Mouse (Mus musculus): ENCODE data around the gene Cntn3. TPM values are rescaled to one million over a fixed set of nuclear protein-coding genes. Genes with fewer than 3 reads are reported as not detected.
A peak's percentile ranks its signal among the peaks of the same experiment; 100 is the strongest.

Gene Cntn3
- polyA plus RNA-seq, 1 experiment from 2014 or later = 4.6 TPM

GRCm38 (mm10) chr6:102564011-102564731, 8.7 kb downstream of the Cntn3 start:
- under 1% methylated on average over 53 of the region's 63 CpGs for WGBS
- H3K36me3 ChIP-seq (ENCODE audit: control insufficient read depth, insufficient read depth, low read length) = no peaks in the 10 kb centered on the region
- H3K9me3 ChIP-seq (ENCODE audit: control insufficient read depth, low read depth, low read length) = no peaks in the 10 kb centered on the region
- 0 out of 2 replicates have a peak, but pooled peaks cover 3% of the 10 kb centered on the region for H3K4me1 ChIP-seq (ENCODE audit: control insufficient read depth, insufficient read depth, low read length)
- H3K4me3 ChIP-seq (ENCODE audit: low read depth, low read length) = peak overlapping the region; percentile 51
- no peak overlapping the region for H3K27ac ChIP-seq (ENCODE audit: low read length)
- H3K9ac ChIP-seq (replicated peaks; ENCODE audit: low read depth, low read length) = peak overlapping the region; percentile 40
- H3K27me3 ChIP-seq (ENCODE audit: control insufficient read depth, insufficient read depth, low read length) = no peaks in the 10 kb centered on the region
- peak; percentile 99 for ATAC-seq (ENCODE audit: insufficient number of reproducible peaks, insufficient read depth, low FRiP score, low read depth)
- H3K4me2 ChIP-seq (replicated peaks; ENCODE audit: low read depth, low read length) = peak overlapping the region; percentile 76

GRCm38 (mm10) chr6:102563431-102563830, 9.5 kb downstream of the Cntn3 start:
- Histone ChIP-seq H3K4me1 (ENCODE audit: control insufficient read depth, insufficient read depth, low read length) (0 out of 2 replicates have a peak, but pooled peaks cover 3% of the 10 kb centered on the region), H3K36me3 (ENCODE audit: control insufficient read depth, insufficient read depth, low read length) (no peaks in the 10 kb centered on the region), H3K9ac (replicated peaks; ENCODE audit: low read depth, low read length) (peak overlapping the region; percentile 40; the same call in 1 of the 2 replicates), H3K4me2 (replicated peaks; ENCODE audit: low read depth, low read length) (peak overlapping the region; percentile 76), H3K27me3 (ENCODE audit: control insufficient read depth, insufficient read depth, low read length) (no peaks in the 10 kb centered on the region), H3K9me3 (ENCODE audit: control insufficient read depth, low read depth, low read length) (no peaks in the 10 kb centered on the region), H3K4me3 (ENCODE audit: low read depth, low read length) (peak overlapping the region; percentile 51), H3K27ac (ENCODE audit: low read length) (no peak overlapping the region)
- WGBS = 3% methylated on average over 7 of the region's 7 CpGs
- no peak for ATAC-seq (ENCODE audit: insufficient number of reproducible peaks, insufficient read depth, low FRiP score, low read depth)

GRCm38 (mm10) chr6:102557521-102557920, 15.4 kb downstream of the Cntn3 start:
- WGBS = 73% methylated on average over 3 of the region's 3 CpGs
- H3K27me3 ChIP-seq (ENCODE audit: control insufficient read depth, insufficient read depth, low read length) = no peaks in the 10 kb centered on the region
- no peak overlapping the region for H3K9ac ChIP-seq (replicated peaks; ENCODE audit: low read depth, low read length)
- H3K4me1 ChIP-seq (ENCODE audit: control insufficient read depth, insufficient read depth, low read length) = no peaks in the 10 kb centered on the region
- no peaks in the 10 kb centered on the region for H3K36me3 ChIP-seq (ENCODE audit: control insufficient read depth, insufficient read depth, low read length)
- no peak for ATAC-seq (ENCODE audit: insufficient number of reproducible peaks, insufficient read depth, low FRiP score, low read depth)
- no peak overlapping the region for H3K4me2 ChIP-seq (replicated peaks; ENCODE audit: low read depth, low read length)
- no peak overlapping the region for H3K27ac ChIP-seq (ENCODE audit: low read length)
- H3K9me3 ChIP-seq (ENCODE audit: control insufficient read depth, low read depth, low read length) = no peaks in the 10 kb centered on the region
- no peak overlapping the region for H3K4me3 ChIP-seq (ENCODE audit: low read depth, low read length)

- Histone ChIP-seq H3K4me2 (replicated peaks; ENCODE audit: low read depth, low read length) (no peak overlapping the region), H3K9ac (replicated peaks; ENCODE audit: low read depth, low read length) (no peak overlapping the region), H3K9me3 (ENCODE audit: control insufficient read depth, low read depth, low read length) (no peaks in the 10 kb centered on the region), H3K27ac (ENCODE audit: low read length) (no peak overlapping the region), H3K4me3 (ENCODE audit: low read depth, low read length) (no peak overlapping the region), H3K27me3 (ENCODE audit: control insufficient read depth, insufficient read depth, low read length) (no peaks in the 10 kb centered on the region), H3K4me1 (ENCODE audit: control insufficient read depth, insufficient read depth, low read length) (no peaks in the 10 kb centered on the region), H3K36me3 (ENCODE audit: control insufficient read depth, insufficient read depth, low read length) (no peaks in the 10 kb centered on the region)
- 52% methylated on average over 3 of the region's 3 CpGs for WGBS
- peak; percentile 76; the same call in 1 of the 2 replicates for ATAC-seq (ENCODE audit: insufficient number of reproducible peaks, insufficient read depth, low FRiP score, low read depth)
These were observed 16.4 kb downstream of the Cntn3 start for GRCm38 (mm10) chr6:102556497-102556896.

- Histone ChIP-seq H3K4me2 (replicated peaks; ENCODE audit: low read depth, low read length) (no peak overlapping the region), H3K4me1 (ENCODE audit: control insufficient read depth, insufficient read depth, low read length) (no peaks in the 10 kb centered on the region), H3K4me3 (ENCODE audit: low read depth, low read length) (no peak overlapping the region), H3K27ac (ENCODE audit: low read length) (no peak overlapping the region), H3K9me3 (ENCODE audit: control insufficient read depth, low read depth, low read length) (no peaks in the 10 kb centered on the region), H3K36me3 (ENCODE audit: control insufficient read depth, insufficient read depth, low read length) (no peaks in the 10 kb centered on the region), H3K27me3 (ENCODE audit: control insufficient read depth, insufficient read depth, low read length) (no peaks in the 10 kb centered on the region), H3K9ac (replicated peaks; ENCODE audit: low read depth, low read length) (no peak overlapping the region)
- no peak for ATAC-seq (ENCODE audit: insufficient number of reproducible peaks, insufficient read depth, low FRiP score, low read depth)
- 69% methylated on average over 4 of the region's 4 CpGs for WGBS
These were observed 17.0 kb downstream of the Cntn3 start for GRCm38 (mm10) chr6:102555814-102556437.

- H3K27me3 ChIP-seq (ENCODE audit: control insufficient read depth, insufficient read depth, low read length) = no peaks in the 10 kb centered on the region
- no peak overlapping the region for H3K27ac ChIP-seq (ENCODE audit: low read length)
- no peaks in the 10 kb centered on the region for H3K36me3 ChIP-seq (ENCODE audit: control insufficient read depth, insufficient read depth, low read length)
- no peaks in the 10 kb centered on the region for H3K4me1 ChIP-seq (ENCODE audit: control insufficient read depth, insufficient read depth, low read length)
- ATAC-seq (ENCODE audit: insufficient number of reproducible peaks, insufficient read depth, low FRiP score, low read depth) = no peak
- no peak overlapping the region for H3K4me3 ChIP-seq (ENCODE audit: low read depth, low read length)
- WGBS = 72% methylated on average over 3 of the region's 3 CpGs
- no peak overlapping the region for H3K4me2 ChIP-seq (replicated peaks; ENCODE audit: low read depth, low read length)
- H3K9me3 ChIP-seq (ENCODE audit: control insufficient read depth, low read depth, low read length) = no peaks in the 10 kb centered on the region
- no peak overlapping the region for H3K9ac ChIP-seq (replicated peaks; ENCODE audit: low read depth, low read length)
These were observed 17.7 kb downstream of the Cntn3 start for GRCm38 (mm10) chr6:102555067-102555657.

GRCm38 (mm10) chr6:102541633-102542412, 31.1 kb downstream of the Cntn3 start:
- no peak overlapping the region for H3K27ac ChIP-seq (ENCODE audit: low read length)
- no peaks in the 10 kb centered on the region for H3K9me3 ChIP-seq (ENCODE audit: control insufficient read depth, low read depth, low read length)
- H3K4me2 ChIP-seq (replicated peaks; ENCODE audit: low read depth, low read length) = no peak overlapping the region
- no peaks in the 10 kb centered on the region for H3K27me3 ChIP-seq (ENCODE audit: control insufficient read depth, insufficient read depth, low read length)
- no peaks in the 10 kb centered on the region for H3K36me3 ChIP-seq (ENCODE audit: control insufficient read depth, insufficient read depth, low read length)
- no peak for ATAC-seq (ENCODE audit: insufficient number of reproducible peaks, insufficient read depth, low FRiP score, low read depth)
- H3K4me3 ChIP-seq (ENCODE audit: low read depth, low read length) = no peak overlapping the region
- no peak overlapping the region for H3K9ac ChIP-seq (replicated peaks; ENCODE audit: low read depth, low read length)
- WGBS = 74% methylated on average over 7 of the region's 7 CpGs
- H3K4me1 ChIP-seq (ENCODE audit: control insufficient read depth, insufficient read depth, low read length) = no peaks in the 10 kb centered on the region

- Histone ChIP-seq H3K9ac (replicated peaks; ENCODE audit: low read depth, low read length) (no peak overlapping the region), H3K9me3 (ENCODE audit: control insufficient read depth, low read depth, low read length) (no peaks in the 10 kb centered on the region), H3K27ac (ENCODE audit: low read length) (no peak overlapping the region), H3K27me3 (ENCODE audit: control insufficient read depth, insufficient read depth, low read length) (no peaks in the 10 kb centered on the region), H3K4me1 (ENCODE audit: control insufficient read depth, insufficient read depth, low read length) (no peaks in the 10 kb centered on the region), H3K36me3 (ENCODE audit: control insufficient read depth, insufficient read depth, low read length) (no peaks in the 10 kb centered on the region), H3K4me2 (replicated peaks; ENCODE audit: low read depth, low read length) (no peak overlapping the region), H3K4me3 (ENCODE audit: low read depth, low read length) (no peak overlapping the region)
- no peak for ATAC-seq (ENCODE audit: insufficient number of reproducible peaks, insufficient read depth, low FRiP score, low read depth)
- 80% methylated on average over 4 of the region's 4 CpGs for WGBS
These were observed 37.3 kb downstream of the Cntn3 start for GRCm38 (mm10) chr6:102535599-102535998.

Data from stomach, embryonic 14.5 days (tissue).